Mouse (Mus musculus) ES-Bruce4 (cell line): ENCODE results near the gene Olfr401.
"Not testable (repeated sequence)": the region's sequence is repeated elsewhere in the genome, so short reads cannot be mapped to it uniquely, and the experiment has no call there.

Experiments
- CTCF ChIP-seq: IDR thresholded peaks from one replicate; pipeline ENCODE4 v1.8.1; 2011; ENCODE audit warnings: low read depth, low read length
- POLR2A ChIP-seq: IDR thresholded peaks from one replicate; pipeline ENCODE4 v1.8.1; 2011; ENCODE audit warnings: low read length; ENCODE audit not compliant: insufficient read depth

GRCm38 (mm10) chr11:74140001-74140400 is 26.5 kb downstream of the Olfr401 start:
- TF ChIP-seq CTCF, POLR2A: not testable (repeated sequence)
